ENCODE assay signal across 11 mouse cellular contexts in the genomic region with DNA sequence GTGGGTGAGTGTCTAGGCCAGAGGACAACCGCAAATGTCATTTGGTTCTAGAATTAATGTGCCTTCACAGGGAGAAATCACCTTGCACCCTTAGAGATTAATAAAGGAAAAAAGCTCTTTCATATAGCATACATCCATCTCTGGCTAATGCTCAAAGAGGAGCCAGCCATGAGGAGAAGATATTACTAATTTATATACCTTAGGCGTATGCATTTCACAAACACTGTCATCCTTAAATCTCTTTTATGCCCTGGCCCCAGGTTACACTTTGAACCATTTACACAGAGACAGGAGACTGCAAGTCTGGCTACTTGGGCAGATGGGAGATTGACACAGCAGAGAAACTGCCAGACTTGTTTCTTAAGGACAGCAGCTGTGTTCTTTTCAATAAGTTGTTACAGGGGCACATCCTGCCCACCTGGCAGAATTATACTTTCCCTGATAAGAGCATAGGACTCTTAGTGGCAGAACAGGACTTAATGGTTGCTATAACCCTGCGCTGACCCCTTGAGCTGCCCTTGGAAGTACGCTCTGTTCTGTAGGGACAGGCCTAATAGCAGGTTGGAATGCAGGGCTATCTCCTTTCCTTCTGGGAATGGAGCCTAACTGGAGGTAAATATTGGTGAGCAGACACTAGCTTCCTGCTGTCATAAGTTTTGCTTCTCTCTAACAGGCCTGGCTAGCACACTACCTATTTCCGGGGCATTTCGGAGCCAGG. TPM values are rescaled to one million over a fixed set of nuclear protein-coding genes. Genes with fewer than 3 reads are reported as not detected.
DNase-seq lines count a peak whose midpoint lies in the region; ATAC-seq lines count a peak whose summit lies in the region.
"Had no signal": no experiment of that assay in that cellular context is flagged by ENCODE, and none has a peak within 500 bp of the region (broad histone marks: within the 10 kb centered on the region; RNA-seq: fewer than 3 reads in every experiment).

No protein-coding gene starts in this region.

- H3K9ac ChIP-seq in liver, embryonic 16.5 days (ENCODE audit: low read depth, low read length): no peak overlapping the region
- no peak overlapping the region for H3K9ac ChIP-seq in intestine, embryonic 16.5 days (ENCODE audit: low read depth, low read length)
- no peak overlapping the region for H3K9ac ChIP-seq in hindbrain, embryonic 14.5 days

- no peaks in the 10 kb centered on the region for H3K36me3 ChIP-seq in liver, embryonic 16.5 days (ENCODE audit: control insufficient read depth, insufficient read depth)
- H3K36me3 ChIP-seq in embryonic facial prominence, embryonic 10.5 days (replicated peaks): no peaks in the 10 kb centered on the region
- no peaks in the 10 kb centered on the region for H3K36me3 ChIP-seq in intestine, embryonic 16.5 days (ENCODE audit: control insufficient read depth, insufficient read depth, low read length)
- no peaks in the 10 kb centered on the region for H3K36me3 ChIP-seq in hindbrain, embryonic 14.5 days (replicated peaks; ENCODE audit: control insufficient read depth, insufficient read depth)
- H3K36me3 ChIP-seq: G1E; hindbrain, embryonic 10.5 days had no signal

- no peak overlapping the region for H3K4me2 ChIP-seq in liver, embryonic 16.5 days (ENCODE audit: low read depth, low read length)
- no peak overlapping the region for H3K4me2 ChIP-seq in intestine, embryonic 16.5 days (ENCODE audit: low read depth, low read length)
- H3K4me2 ChIP-seq in hindbrain, embryonic 14.5 days (replicated peaks): no peak overlapping the region

- no peak overlapping the region for H3K4me3 ChIP-seq in liver, embryonic 16.5 days (ENCODE audit: low read depth, low read length)
- no peak overlapping the region for H3K4me3 ChIP-seq in embryonic facial prominence, embryonic 10.5 days
- H3K4me3 ChIP-seq in intestine, embryonic 16.5 days (ENCODE audit: low read length): no peak overlapping the region
- H3K4me3 ChIP-seq in hindbrain, embryonic 14.5 days (replicated peaks; ENCODE audit: low read length): no peak overlapping the region
- H3K4me3 ChIP-seq: hindbrain, embryonic 10.5 days had no signal

- 67% methylated on average over 6 of the region's 6 CpGs for WGBS in liver, embryonic 16.5 days (ENCODE audit: insufficient replicate concordance)
- 79% methylated on average over 6 of the region's 6 CpGs for WGBS in embryonic facial prominence, embryonic 10.5 days
- 45% methylated on average over 6 of the region's 6 CpGs for WGBS in intestine, embryonic 16.5 days
- WGBS in hindbrain, embryonic 14.5 days: 88% methylated on average over 6 of the region's 6 CpGs

- no peaks in the 10 kb centered on the region for H3K27me3 ChIP-seq in liver, embryonic 16.5 days (ENCODE audit: control insufficient read depth, insufficient read depth, low read depth, low read length)
- no peaks in the 10 kb centered on the region for H3K27me3 ChIP-seq in embryonic facial prominence, embryonic 10.5 days (replicated peaks; ENCODE audit: low read depth, poor library complexity, severe bottlenecking)
- no peaks in the 10 kb centered on the region for H3K27me3 ChIP-seq in intestine, embryonic 16.5 days (replicated peaks; ENCODE audit: control insufficient read depth, insufficient read depth, low read length)
- no peaks in the 10 kb centered on the region for H3K27me3 ChIP-seq in hindbrain, embryonic 14.5 days (ENCODE audit: control insufficient read depth, insufficient read depth, low read length)

- ATAC-seq in liver, embryonic 16.5 days (ENCODE audit: low read depth): 0 out of 2 replicates have a peak, but pooled peaks have one; percentile 10
- peak; percentile 62 for ATAC-seq in intestine, embryonic 16.5 days
- ATAC-seq in hindbrain, embryonic 14.5 days (ENCODE audit: low FRiP score): no peak

- no peak overlapping the region for H3K27ac ChIP-seq in liver, embryonic 16.5 days (ENCODE audit: low read length)
- H3K27ac ChIP-seq in embryonic facial prominence, embryonic 10.5 days (replicated peaks): no peak overlapping the region; the same call in 1 of the 2 replicates
- peak overlapping the region; percentile 31 for H3K27ac ChIP-seq in intestine, embryonic 16.5 days (ENCODE audit: low read length)
- H3K27ac ChIP-seq in hindbrain, embryonic 14.5 days: no peak overlapping the region
- H3K27ac ChIP-seq: hindbrain, embryonic 10.5 days had no signal

- H3K4me1 ChIP-seq in liver, embryonic 16.5 days (ENCODE audit: control insufficient read depth, low read depth, low read length): peaks cover 6% of the 10 kb centered on the region
- H3K4me1 ChIP-seq in embryonic facial prominence, embryonic 10.5 days: peaks cover 31% of the 10 kb centered on the region
- H3K4me1 ChIP-seq in intestine, embryonic 16.5 days (ENCODE audit: control insufficient read depth, insufficient read depth, low read length): peaks cover 23% of the 10 kb centered on the region
- no peaks in the 10 kb centered on the region for H3K4me1 ChIP-seq in hindbrain, embryonic 14.5 days (replicated peaks; ENCODE audit: control insufficient read depth, insufficient read depth, low read length)

- no peaks in the 10 kb centered on the region for H3K9me3 ChIP-seq in liver, embryonic 16.5 days (replicated peaks; ENCODE audit: control insufficient read depth, low read length)
- 0 out of 2 replicates have a peak, but pooled peaks cover 2% of the 10 kb centered on the region for H3K9me3 ChIP-seq in embryonic facial prominence, embryonic 10.5 days
- no peaks in the 10 kb centered on the region for H3K9me3 ChIP-seq in intestine, embryonic 16.5 days (ENCODE audit: control insufficient read depth, low read length)
- peaks cover 2% of the 10 kb centered on the region; the same call in 1 of the 2 replicates for H3K9me3 ChIP-seq in hindbrain, embryonic 14.5 days (ENCODE audit: control insufficient read depth, low read length)
- H3K9me3 ChIP-seq: G1E had no signal

- DNase-seq in liver: no peak
- peak; percentile 61 for DNase-seq in embryo, embryonic 10 days (ENCODE audit: low spot score)
- peak; percentile 12 for DNase-seq in embryonic facial prominence, embryonic 10.5 days (ENCODE audit: low spot score)
- DNase-seq in thymus, postnatal 0 days (ENCODE audit: low spot score): no peak
- no peak for DNase-seq in hindbrain, embryonic 14.5 days (ENCODE audit: low spot score)
- DNase-seq: cerebellum, adult 11 months had no signal

RNA-seq across cellular contexts. Expression of a gene that starts 9.2 kb away (rescaled TPM):
- not detected in 2 replicates for polyA plus RNA-seq in liver, embryonic 16.5 days (2015; fragmentation: Nextera tagmentation; extraction: Ambion mirVana)
- not detected in 2 replicates for polyA plus RNA-seq in embryonic facial prominence, embryonic 10.5 days (2016; fragmentation: Nextera tagmentation; extraction: Ambion mirVana)
- 1.5 and 1.8 TPM in 2 replicates for polyA plus RNA-seq in intestine, embryonic 16.5 days (2015; fragmentation: Nextera tagmentation; extraction: Ambion mirVana)
- polyA plus RNA-seq in thymus, postnatal 0 days (2015; fragmentation: Nextera tagmentation; extraction: Ambion mirVana): 0.40 and 0.46 TPM in 2 replicates
- not detected in 2 replicates for polyA plus RNA-seq in hindbrain, embryonic 14.5 days (2014; fragmentation: Nextera tagmentation; extraction: Ambion mirVana)
- polyA plus RNA-seq: G1E; hindbrain, embryonic 10.5 days; neural tube, embryonic 14.5 days had no signal

RNA-seq across cellular contexts. Expression of a gene that starts 37.6 kb away (rescaled TPM):
- 0.20 and 0.30 TPM in 2 replicates for polyA plus RNA-seq in liver, embryonic 16.5 days (2015; fragmentation: Nextera tagmentation; extraction: Ambion mirVana)
- polyA plus RNA-seq in embryonic facial prominence, embryonic 10.5 days (2016; fragmentation: Nextera tagmentation; extraction: Ambion mirVana): 0.55 and 0.93 TPM in 2 replicates
- polyA plus RNA-seq in intestine, embryonic 16.5 days (2015; fragmentation: Nextera tagmentation; extraction: Ambion mirVana): 0.15 TPM in 1 of 2 replicates, not detected in the other
- 0.14 and 0.36 TPM in 2 replicates for polyA plus RNA-seq in thymus, postnatal 0 days (2015; fragmentation: Nextera tagmentation; extraction: Ambion mirVana)
- 0.16 and 0.29 TPM in 2 replicates for polyA plus RNA-seq in hindbrain, embryonic 14.5 days (2014; fragmentation: Nextera tagmentation; extraction: Ambion mirVana)
- polyA plus RNA-seq: G1E; neural tube, embryonic 14.5 days had no signal

RNA-seq across cellular contexts. Expression of a gene that starts 43.1 kb away (rescaled TPM):
- 101 and 138 TPM in 2 replicates for polyA plus RNA-seq in liver, embryonic 16.5 days (2015; fragmentation: Nextera tagmentation; extraction: Ambion mirVana)
- polyA plus RNA-seq in embryonic facial prominence, embryonic 10.5 days (2016; fragmentation: Nextera tagmentation; extraction: Ambion mirVana): not detected in 2 replicates
- 734 and 860 TPM in 2 replicates for polyA plus RNA-seq in intestine, embryonic 16.5 days (2015; fragmentation: Nextera tagmentation; extraction: Ambion mirVana)
- polyA plus RNA-seq in thymus, postnatal 0 days (2015; fragmentation: Nextera tagmentation; extraction: Ambion mirVana): 6.9 and 8.0 TPM in 2 replicates
- polyA plus RNA-seq in hindbrain, embryonic 14.5 days (2014; fragmentation: Nextera tagmentation; extraction: Ambion mirVana): 1.3 and 1.6 TPM in 2 replicates
- polyA plus RNA-seq: G1E had no signal

Comparison
In these comparisons a context has a peak if more than half of its experiments do, and no peak if none do; other contexts are left out.
1. DNase-seq: peak in embryo, embryonic 10 days (single experiment) and embryonic facial prominence, embryonic 10.5 days (single experiment); none in liver (single experiment), thymus, postnatal 0 days (single experiment) and hindbrain, embryonic 14.5 days (single experiment).
2. RNA of a gene that starts 43.1 kb away (polyA plus RNA-seq): 734 to 860 TPM in intestine, embryonic 16.5 days and 101 to 138 TPM in liver, embryonic 16.5 days; 6.9 to 8.0 TPM in thymus, postnatal 0 days, 1.3 to 1.6 TPM in hindbrain, embryonic 14.5 days and not detected in embryonic facial prominence, embryonic 10.5 days; every median in the first group is over 10 times any median in the second.